Mouse (Mus musculus): Measurements from ENCODE around the gene Olfr1463.

The Olfr1463 gene

GRCm38 (mm10) chr19:13231028-13231427, at the start of gene Olfr1463:
Olfr1463 (plus strand) TSS chr19:13231328.
- no peak for DNase-seq (ENCODE audit: low spot score)

- DNase-seq (ENCODE audit: low spot score): no peak
Observed at GRCm38 (mm10) chr19:13185434-13185833, 45.7 kb upstream of the Olfr1463 start, which contains the start of gene Olfr1462. Olfr1462 (plus strand) TSS chr19:13185734.

DNA sequence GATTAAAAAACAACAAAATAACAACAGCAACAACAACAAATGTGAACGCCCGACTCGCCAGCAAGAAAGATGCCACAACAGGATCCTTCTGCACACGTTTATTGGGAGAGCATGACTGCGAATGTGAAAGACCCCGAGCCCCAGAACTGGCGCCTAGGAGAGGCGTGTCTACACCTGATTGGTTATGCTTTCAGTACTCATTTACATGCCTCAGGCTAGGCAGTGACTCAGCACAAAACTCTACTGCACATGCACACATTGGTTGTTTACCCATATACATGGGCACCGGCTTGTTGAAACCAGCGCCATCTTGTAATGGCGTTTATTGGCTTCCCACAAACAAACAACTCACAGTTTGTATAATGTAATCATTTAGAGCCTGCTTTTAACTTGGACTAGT, 9.5 kb upstream of the Olfr1463 start:
- no peak for DNase-seq (ENCODE audit: low spot score)
